Mouse (Mus musculus) myocyte (in vitro differentiated cells): ENCODE measurements around the gene Supt20.
"Not testable (repeated sequence)": the region's sequence is repeated elsewhere in the genome, so short reads cannot be mapped to it uniquely, and the experiment has no call there.

ENCODE experiments used
- CEBPB ChIP-seq: IDR thresholded peaks from 2 replicates; pipeline ENCODE4 v1.6.1; 2011; ENCODE audit warnings: mild to moderate bottlenecking, moderate library complexity; ENCODE audit not compliant: poor library complexity, insufficient read depth, severe bottlenecking
- E2F4 ChIP-seq: IDR thresholded peaks from one replicate; pipeline ENCODE4 v1.6.1; 2011; ENCODE audit warnings: mild to moderate bottlenecking, control low read depth, moderate library complexity; ENCODE audit not compliant: insufficient read depth
- MAX ChIP-seq: IDR thresholded peaks from one replicate; pipeline ENCODE4 v1.6.1; 2011; ENCODE audit warnings: low read depth, mild to moderate bottlenecking, control low read depth
- MYOD1 ChIP-seq, 3 experiments: IDR thresholded peaks; one replicate each; pipeline ENCODE4 v1.6.1; 2011; ENCODE audit warnings: control low read depth in 2 of 3, low read depth in 2 of 3, mild to moderate bottlenecking in 2 of 3, moderate library complexity in 1 of 3; ENCODE audit not compliant: insufficient read length in 2 of 3, control insufficient read depth in 1 of 3
- MYOG ChIP-seq, 3 experiments: IDR thresholded peaks; one replicate each; pipeline ENCODE4 v1.6.1; 2011; ENCODE audit warnings: control low read depth in 2 of 3, low read depth in 2 of 3, mild to moderate bottlenecking in 2 of 3; ENCODE audit not compliant: insufficient read length in 2 of 3, control insufficient read depth in 1 of 3, insufficient read depth in 1 of 3
- POLR2A ChIP-seq: IDR thresholded peaks from one replicate; pipeline ENCODE4 v1.6.1; 2011; ENCODE audit warnings: low read depth, mild to moderate bottlenecking, control low read depth, moderate library complexity; ENCODE audit not compliant: insufficient read length
- POLR2AphosphoS2 ChIP-seq: IDR thresholded peaks from one replicate; pipeline ENCODE4 v1.6.1; 2011; ENCODE audit warnings: low read depth, control low read depth; ENCODE audit not compliant: insufficient read length
- REST ChIP-seq: IDR thresholded peaks from one replicate; pipeline ENCODE4 v1.6.1; 2011; ENCODE audit warnings: mild to moderate bottlenecking, control low read depth, moderate library complexity; ENCODE audit not compliant: insufficient read depth, insufficient read length
- SRF ChIP-seq: IDR thresholded peaks from one replicate; pipeline ENCODE4 v1.6.1; 2011; ENCODE audit warnings: low read depth; ENCODE audit not compliant: control insufficient read depth, insufficient read length
- TCF12 ChIP-seq: IDR thresholded peaks from one replicate; pipeline ENCODE4 v1.6.1; 2011; ENCODE audit warnings: mild to moderate bottlenecking, control low read depth; ENCODE audit not compliant: poor library complexity, insufficient read depth, severe bottlenecking
- TCF3 ChIP-seq: IDR thresholded peaks from one replicate; pipeline ENCODE4 v1.6.1; 2011; ENCODE audit warnings: low read depth, control low read depth; ENCODE audit not compliant: insufficient read length
- USF1 ChIP-seq: IDR thresholded peaks from one replicate; pipeline ENCODE4 v1.6.1; 2011; ENCODE audit warnings: low read depth, mild to moderate bottlenecking, control low read depth, moderate library complexity

GRCm38 (mm10) chr3:54704106-54704505 is 11.5 kb downstream of the Supt20 start:
- not testable (repeated sequence) for TF ChIP-seq POLR2A; TCF12; CEBPB; USF1; MAX; MYOD1 (IDR thresholded peaks at IDR 0.05; ENCODE audit: control insufficient read depth in 1 of 3, insufficient read length in 2 of 3, low read depth in 2 of 3); MYOG (IDR thresholded peaks at IDR 0.05; ENCODE audit: control insufficient read depth in 1 of 3, insufficient read depth in 1 of 3, insufficient read length in 2 of 3, low read depth in 2 of 3); E2F4; POLR2AphosphoS2; SRF; REST; TCF3
